Mouse (Mus musculus) spleen, embryonic (tissue): ENCODE data around the gene Slc5a7.

ENCODE experiments used
- CTCF ChIA-PET: fragments of 350-600 bp; sonication (Branson Sonifier 250); formaldehyde crosslinking; loops from one replicate; lab custom pipeline; 2022; lab: Charles Lee

Slc5a7 gene

DNA sequence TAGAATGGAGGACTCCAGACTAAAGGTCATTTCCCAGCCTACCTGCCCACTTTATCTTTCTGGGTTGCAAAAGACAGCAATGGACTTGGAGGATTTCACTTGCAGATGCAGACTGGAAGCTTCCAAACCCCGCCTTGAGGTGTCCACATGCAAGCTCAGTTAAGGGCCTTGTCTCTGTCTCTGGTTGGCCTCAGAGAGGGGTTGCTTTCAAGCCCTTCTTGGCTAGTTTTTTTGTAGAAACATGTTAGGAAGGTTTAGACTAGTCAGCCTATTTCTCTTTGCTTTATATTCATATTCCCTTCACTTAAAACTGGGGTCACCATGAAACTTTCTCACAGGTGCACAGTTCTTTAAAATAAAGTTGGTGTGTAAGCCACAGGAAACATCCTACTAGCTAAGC, at the start of gene Slc5a7:
Slc5a7 (minus strand) TSS at position 101 of the 400 bp plus-strand sequence.
- CTCF ChIA-PET = no interaction called here

DNA sequence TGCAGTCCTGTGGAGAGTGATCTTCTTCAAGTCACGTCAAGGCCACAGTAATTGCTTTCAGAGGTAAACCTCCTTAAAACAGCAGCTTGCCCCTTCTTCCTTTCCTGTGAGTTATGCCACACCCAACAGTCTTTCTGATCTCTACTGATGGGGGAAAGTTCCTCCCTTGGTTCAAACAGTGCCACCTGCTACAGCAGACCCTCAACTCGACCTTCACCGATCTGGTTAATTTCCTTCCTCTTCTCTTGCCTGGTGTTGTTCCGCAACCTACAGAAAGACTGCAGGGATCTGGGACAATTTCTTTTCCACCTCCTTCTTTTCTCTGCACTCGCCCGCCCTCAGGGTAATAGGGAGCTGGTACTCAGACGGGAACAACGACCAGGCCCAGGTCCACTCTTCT, 48.8 kb upstream of the Slc5a7 start:
- CTCF ChIA-PET = no interaction called here

DNA sequence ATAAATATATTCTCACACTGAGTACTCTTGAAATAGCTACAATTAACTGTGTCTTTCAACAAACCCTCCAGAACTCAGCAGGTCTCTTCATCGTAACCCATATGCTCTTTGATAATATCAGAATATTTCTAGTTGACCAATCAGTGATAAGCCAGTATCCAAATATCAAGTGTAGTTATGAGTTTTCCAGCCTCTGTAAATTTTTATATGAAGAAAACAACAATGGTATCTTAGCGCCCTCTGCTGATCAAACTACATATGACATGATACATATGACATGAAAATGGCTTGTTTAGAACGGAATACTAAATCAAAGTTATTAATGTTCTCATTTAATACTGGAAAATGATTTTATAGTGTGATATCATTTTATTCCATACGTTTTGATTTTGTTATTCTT, 44.6 kb upstream of the Slc5a7 start:
- CTCF ChIA-PET = no interaction called here

DNA sequence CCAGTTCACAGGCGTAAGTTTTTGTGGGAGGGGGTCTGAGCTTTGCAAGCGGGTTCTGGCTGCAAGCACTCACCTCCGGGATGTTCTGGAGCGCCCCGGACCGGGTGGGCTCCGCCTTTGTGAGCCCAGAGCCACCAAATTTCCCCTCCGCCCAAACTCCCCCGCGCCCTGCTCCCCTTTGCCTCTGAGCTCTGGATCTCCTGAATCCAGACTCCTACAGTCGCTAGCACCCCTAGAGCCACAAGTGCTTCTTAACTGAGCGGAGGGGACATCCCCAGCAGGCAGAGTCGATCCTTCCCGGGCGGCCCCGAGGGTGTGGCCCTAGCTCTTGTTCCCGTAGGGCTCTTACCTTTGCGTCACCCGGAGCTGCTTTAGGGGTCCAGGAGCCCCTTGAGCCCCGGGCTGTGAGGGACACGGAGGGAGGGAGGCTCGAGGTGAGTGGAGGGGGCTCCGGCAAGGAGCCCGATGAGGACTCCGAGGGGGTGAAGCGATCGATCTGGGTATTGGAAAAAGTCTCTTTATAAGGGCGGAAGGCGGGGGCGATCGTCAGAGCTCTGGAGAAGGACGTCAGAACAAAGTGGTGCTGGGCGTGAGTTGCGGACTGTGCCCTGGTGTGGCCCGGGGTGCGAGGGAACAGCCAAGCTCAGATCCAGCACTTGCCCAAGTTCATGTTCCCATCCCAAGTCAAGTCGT, 456 bp downstream of the Slc5a7 start:
- CTCF ChIA-PET = no interaction called here

DNA sequence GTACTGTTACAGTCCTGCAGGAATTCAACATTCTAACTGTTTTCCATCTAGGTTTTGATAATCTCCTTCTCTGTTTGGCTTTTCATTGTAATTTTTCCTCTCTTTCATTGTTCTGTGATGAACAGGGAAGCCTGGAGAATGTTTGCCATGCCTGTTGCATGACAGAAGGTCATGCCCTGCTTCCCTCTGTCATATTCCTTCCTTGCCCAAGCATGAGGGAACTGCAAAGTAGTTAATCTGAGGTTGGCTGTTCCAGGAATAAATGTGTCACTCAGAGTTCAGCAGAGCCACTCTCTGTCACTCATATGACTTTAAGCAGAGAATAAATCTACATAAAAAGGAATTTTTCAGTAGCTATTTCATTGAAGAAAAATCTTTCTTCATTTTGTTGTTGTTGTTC, 48.1 kb downstream of the Slc5a7 start:
- CTCF ChIA-PET = no interaction called here

DNA sequence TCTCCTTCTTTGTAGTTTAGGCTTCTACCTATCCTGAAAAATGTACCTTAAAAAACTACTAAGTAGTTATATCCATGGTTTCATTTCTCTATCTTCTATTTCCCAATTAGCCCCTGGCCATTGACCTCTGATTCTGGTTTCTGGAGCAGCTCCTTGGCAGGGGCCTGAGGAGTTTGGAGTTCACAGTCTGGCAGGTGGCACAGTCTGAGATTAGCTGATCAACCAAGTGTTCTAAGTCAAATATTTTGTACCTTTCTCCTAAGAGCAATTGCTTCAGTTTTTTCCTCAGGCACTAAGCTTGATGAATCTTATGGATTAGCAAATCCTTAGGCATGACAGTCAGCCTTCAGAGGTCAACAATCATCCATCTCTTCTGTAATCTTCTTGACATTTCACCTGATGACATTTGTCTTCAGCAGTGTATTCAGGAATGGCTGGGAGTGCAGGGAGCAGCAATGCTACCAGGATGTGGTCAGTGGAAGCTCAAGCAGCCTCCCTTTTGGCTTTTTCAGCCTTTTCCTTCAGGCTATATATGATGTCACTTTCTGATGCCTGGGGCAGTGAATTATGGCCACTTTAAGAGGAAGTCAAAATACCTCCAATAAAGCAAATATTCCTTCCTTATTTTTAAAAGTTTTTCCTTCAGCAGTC, 55.1 kb downstream of the Slc5a7 start:
- CTCF ChIA-PET = no interaction called here

DNA sequence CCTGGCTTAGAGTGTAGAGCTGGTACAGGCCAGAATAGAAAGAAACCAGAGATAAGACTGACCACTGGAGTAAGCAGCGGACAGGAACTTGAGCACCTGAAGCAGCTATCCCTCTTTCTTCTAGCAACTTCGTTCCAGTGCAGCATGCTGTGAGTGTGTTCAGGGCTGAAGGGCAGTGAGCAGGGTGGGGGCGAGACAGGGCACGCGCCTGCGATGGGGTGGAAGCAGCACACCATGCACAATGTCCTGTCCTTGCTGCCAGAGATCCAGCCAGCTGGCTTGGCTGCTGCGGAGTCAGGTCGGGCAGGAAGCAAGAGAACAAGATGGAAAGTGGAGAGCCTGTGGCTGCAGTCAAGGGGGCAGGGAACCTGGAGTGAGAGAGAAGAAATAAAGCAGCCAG, 59.4 kb downstream of the Slc5a7 start:
- CTCF ChIA-PET = no interaction called here
